10 mouse cellular contexts compared by ENCODE assay signal in the genomic region with DNA sequence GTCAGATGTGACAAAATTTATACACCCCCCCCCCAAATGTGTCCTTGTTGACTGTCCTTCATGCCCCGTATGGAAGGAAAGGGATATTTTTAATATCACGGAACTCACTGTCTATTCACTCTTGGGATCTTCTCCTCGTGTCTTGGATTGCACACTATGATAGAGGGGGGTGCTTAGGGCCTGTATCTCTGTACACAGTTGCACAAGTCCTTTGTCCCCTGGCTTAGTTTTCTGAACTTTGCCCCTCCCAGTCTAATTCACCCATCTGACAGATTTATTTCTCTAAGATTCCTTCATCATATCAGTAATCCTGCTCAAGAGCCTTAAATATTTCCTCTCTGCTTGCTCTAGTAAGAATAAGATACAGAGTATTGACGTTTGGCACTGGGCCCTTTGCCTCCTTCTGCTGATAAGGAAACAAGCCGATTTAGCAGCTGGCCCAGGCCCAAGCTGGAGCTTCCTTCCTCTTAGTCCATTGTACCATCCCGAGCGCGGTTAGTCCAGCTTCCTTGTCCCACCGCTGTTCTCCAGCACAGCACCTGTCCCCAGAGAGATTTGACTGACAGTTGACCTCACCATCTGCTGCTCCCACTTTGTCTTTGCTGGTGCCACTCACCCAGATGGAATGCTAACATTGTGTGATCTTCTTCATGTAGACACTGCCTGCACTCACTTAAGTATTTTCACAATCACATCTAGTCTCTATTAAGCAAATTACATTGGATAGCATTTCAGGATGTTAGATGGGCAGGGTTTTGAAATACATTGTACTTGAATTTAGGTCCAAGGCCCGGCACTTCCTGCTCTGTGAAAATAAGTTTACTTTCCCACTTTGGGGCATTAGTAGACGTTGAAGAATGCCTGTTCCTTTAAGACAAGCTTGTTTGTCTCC.
A peak's percentile ranks its signal among the peaks of the same experiment; 100 is the strongest.
DNase-seq lines count a peak whose midpoint lies in the region; ATAC-seq and TF ChIP-seq lines count a peak whose summit lies in the region.
"Had no signal": no experiment of that assay in that cellular context is flagged by ENCODE, and none has a peak within 500 bp of the region (broad histone marks: within the 10 kb centered on the region; RNA-seq: fewer than 3 reads in every experiment).

No protein-coding gene starts in this region.

- no peak for TF ChIP-seq CTCF in gastrocnemius, adult 2 months (IDR thresholded peaks at IDR 0.05)

- H3K9me3 ChIP-seq in hindbrain, embryonic 12.5 days (replicated peaks): no peaks in the 10 kb centered on the region
- H3K9me3 ChIP-seq: embryonic facial prominence, embryonic 12.5 days; limb, embryonic 15.5 days had no signal

- no peak overlapping the region for H3K4me3 ChIP-seq in gastrocnemius, adult 2 months
- no peak overlapping the region for H3K4me3 ChIP-seq in hindbrain, embryonic 12.5 days
- H3K4me3 ChIP-seq: embryonic facial prominence, embryonic 12.5 days; limb, embryonic 15.5 days had no signal

- peak overlapping the region; percentile 61 for H3K27ac ChIP-seq in gastrocnemius, adult 2 months
- H3K27ac ChIP-seq in hindbrain, embryonic 12.5 days: 0 out of 2 replicates have a peak overlapping the region, but pooled peaks have one; percentile 23
- H3K27ac ChIP-seq: embryonic facial prominence, embryonic 12.5 days; limb, embryonic 15.5 days had no signal

- 68% methylated on average over 11 of the region's 11 CpGs for WGBS in hindbrain, embryonic 12.5 days

- intact Hi-C loops in gastrocnemius, adult 2 months (cut with DNase I): loop anchor here (10.0 kb wide), 1 partner anchor 47 kb away; no protein-coding TSS in a partner anchor

- no peaks in the 10 kb centered on the region for H3K27me3 ChIP-seq in hindbrain, embryonic 12.5 days
- H3K27me3 ChIP-seq: embryonic facial prominence, embryonic 12.5 days; limb, embryonic 15.5 days had no signal

- H3K4me2 ChIP-seq in hindbrain, embryonic 12.5 days (replicated peaks): no peak overlapping the region
- H3K4me2 ChIP-seq: embryonic facial prominence, embryonic 12.5 days; limb, embryonic 15.5 days had no signal

- peak; percentile 49 for DNase-seq in embryo, embryonic 10 days (ENCODE audit: low spot score)
- no peak for DNase-seq in embryo, embryonic 9.5 days (ENCODE audit: extremely low spot score)
- DNase-seq in Muller cell, postnatal 12 days (ENCODE audit: inconsistent ontology term): peak; percentile 68
- DNase-seq in gastrocnemius, adult 2 months: peak; percentile 67
- peak; percentile 39 to 47 for DNase-seq in layer of hippocampus, postnatal 10 days (ENCODE audit: low spot score in 2 of 2)
- DNase-seq in ovary, postnatal 14 days (ENCODE audit: low spot score): peak; percentile 27
- no peak for DNase-seq in natural killer cell, adult 2 months (ENCODE audit: low spot score in 2 of 2)

- no peaks in the 10 kb centered on the region for H3K36me3 ChIP-seq in hindbrain, embryonic 12.5 days
- H3K36me3 ChIP-seq: embryonic facial prominence, embryonic 12.5 days; limb, embryonic 15.5 days had no signal

- H3K4me1 ChIP-seq in hindbrain, embryonic 12.5 days: peaks cover 7% of the 10 kb centered on the region
- H3K4me1 ChIP-seq: embryonic facial prominence, embryonic 12.5 days; limb, embryonic 15.5 days had no signal

- ATAC-seq in hindbrain, embryonic 12.5 days (ENCODE audit: low FRiP score): peak; percentile 61

- no peak overlapping the region for H3K9ac ChIP-seq in hindbrain, embryonic 12.5 days
- H3K9ac ChIP-seq: embryonic facial prominence, embryonic 12.5 days; limb, embryonic 15.5 days had no signal

Comparison
In these comparisons a context has a peak if more than half of its experiments do, and no peak if none do; other contexts are left out.
1. DNase-seq: peak in embryo, embryonic 10 days (single experiment), Muller cell, postnatal 12 days (single experiment), gastrocnemius, adult 2 months (single experiment), layer of hippocampus, postnatal 10 days (2 of 2) and ovary, postnatal 14 days (single experiment); none in embryo, embryonic 9.5 days (single experiment) and natural killer cell, adult 2 months (0 of 2).